In genomic region chr16:8914183-8914582, GRCm38 (mm10) we compare ENCODE assay signal across 8 mouse cellular contexts.
A peak's percentile ranks its signal among the peaks of the same experiment; 100 is the strongest.
DNase-seq lines count a peak whose midpoint lies in the region; ATAC-seq and TF ChIP-seq lines count a peak whose summit lies in the region.
"Not testable (repeated sequence)": the region's sequence is repeated elsewhere in the genome, so short reads cannot be mapped to it uniquely, and the experiment has no call there.

No protein-coding gene starts in this region.

- not testable (repeated sequence) for H3K4me2 ChIP-seq in embryonic facial prominence, embryonic 11.5 days (ENCODE audit: low read depth, low read length); kidney, postnatal 0 days (ENCODE audit: low read length); lung, embryonic 14.5 days

- not testable (repeated sequence) for H3K9me3 ChIP-seq in embryonic facial prominence, embryonic 11.5 days (replicated peaks; ENCODE audit: control insufficient read depth, low read length); kidney, postnatal 0 days (replicated peaks; ENCODE audit: low read length); limb, embryonic 10.5 days (replicated peaks); lung, embryonic 14.5 days (ENCODE audit: low read depth, low read length)

- not testable (repeated sequence) for ATAC-seq in embryonic facial prominence, embryonic 11.5 days (replicated peaks; ENCODE audit: insufficient number of reproducible peaks, low FRiP score, low TSS enrichment, low read depth); kidney, postnatal 0 days (replicated peaks; ENCODE audit: low FRiP score, low read depth); lung, embryonic 14.5 days (ENCODE audit: insufficient read depth)

- DNase-seq in ZHBTc4 (ENCODE audit: low read depth, low spot score), result peak; percentile 57
- DNase-seq in embryo, embryonic 10.5 days (ENCODE audit: low spot score), result peak; percentile 23
- peak; percentile 42 for DNase-seq in embryonic facial prominence, embryonic 11.5 days (ENCODE audit: low spot score)
- DNase-seq in kidney, postnatal 0 days (ENCODE audit: low spot score), result peak; percentile 25
- peak; percentile 34 for DNase-seq in limb, embryonic 10.5 days (ENCODE audit: low spot score)
- DNase-seq in lung, embryonic 14.5 days, result peak; percentile 23
- peak; percentile 22 for DNase-seq in neural tube, embryonic 10.5 days (ENCODE audit: extremely low spot score, low spot score)
- DNase-seq in testis, postnatal 14 days (ENCODE audit: low spot score), result peak; percentile 17

- not testable (repeated sequence) for TF ChIP-seq CTCF in kidney, postnatal 0 days (IDR thresholded peaks at IDR 0.05; ENCODE audit: low read depth); lung, embryonic 14.5 days (IDR thresholded peaks at IDR 0.05; ENCODE audit: low read depth)

- H3K4me1 ChIP-seq in embryonic facial prominence, embryonic 11.5 days (ENCODE audit: control insufficient read depth, insufficient read depth, low read length); kidney, postnatal 0 days (replicated peaks; ENCODE audit: insufficient read depth, low read length); limb, embryonic 10.5 days; lung, embryonic 14.5 days (ENCODE audit: insufficient read depth): not testable (repeated sequence)

- not testable (repeated sequence) for H3K27me3 ChIP-seq in embryonic facial prominence, embryonic 11.5 days (ENCODE audit: control insufficient read depth, insufficient read depth, low read length); kidney, postnatal 0 days (ENCODE audit: insufficient read depth, low read length); limb, embryonic 10.5 days (ENCODE audit: low read depth, poor library complexity, severe bottlenecking); lung, embryonic 14.5 days (ENCODE audit: insufficient read depth, low read length)

- not testable (repeated sequence) for H3K27ac ChIP-seq in embryonic facial prominence, embryonic 11.5 days (replicated peaks; ENCODE audit: low read depth, low read length); kidney, postnatal 0 days; limb, embryonic 10.5 days; lung, embryonic 14.5 days (ENCODE audit: low read depth)

- not testable (repeated sequence) for H3K4me3 ChIP-seq in embryonic facial prominence, embryonic 11.5 days (ENCODE audit: low read depth, low read length); kidney, postnatal 0 days (replicated peaks; ENCODE audit: low read depth, low read length); limb, embryonic 10.5 days; lung, embryonic 14.5 days (ENCODE audit: low read depth, low read length)

- H3K36me3 ChIP-seq in embryonic facial prominence, embryonic 11.5 days (replicated peaks; ENCODE audit: control insufficient read depth, insufficient read depth, low read depth, low read length); kidney, postnatal 0 days (ENCODE audit: insufficient read depth, low read length); limb, embryonic 10.5 days; lung, embryonic 14.5 days (ENCODE audit: insufficient read depth): not testable (repeated sequence)

- H3K9ac ChIP-seq in embryonic facial prominence, embryonic 11.5 days (replicated peaks; ENCODE audit: low read length); kidney, postnatal 0 days (ENCODE audit: low read depth, low read length); lung, embryonic 14.5 days: not testable (repeated sequence)

- 27% methylated on average over 1 of the region's 1 CpGs for WGBS in embryonic facial prominence, embryonic 11.5 days
- WGBS in kidney, postnatal 0 days, result 19% methylated on average over 1 of the region's 1 CpGs
- 20% methylated on average over 1 of the region's 1 CpGs for WGBS in limb, embryonic 10.5 days
- WGBS in lung, embryonic 14.5 days, result 18% methylated on average over 1 of the region's 1 CpGs
